Mouse (Mus musculus) lung, postnatal 0 days (tissue): ENCODE measurements around the gene Sun3.

ENCODE experiments used
- CTCF ChIP-seq: IDR thresholded peaks from 2 replicates; pipeline ENCODE4 v1.5.1; 2016; ENCODE audit warnings: antibody characterized with exemption, mild to moderate bottlenecking
- EP300 ChIP-seq: IDR thresholded peaks from 2 replicates; pipeline ENCODE4 v1.6.1; 2016; ENCODE audit warnings: antibody characterized with exemption, mild to moderate bottlenecking, control low read depth

DNA sequence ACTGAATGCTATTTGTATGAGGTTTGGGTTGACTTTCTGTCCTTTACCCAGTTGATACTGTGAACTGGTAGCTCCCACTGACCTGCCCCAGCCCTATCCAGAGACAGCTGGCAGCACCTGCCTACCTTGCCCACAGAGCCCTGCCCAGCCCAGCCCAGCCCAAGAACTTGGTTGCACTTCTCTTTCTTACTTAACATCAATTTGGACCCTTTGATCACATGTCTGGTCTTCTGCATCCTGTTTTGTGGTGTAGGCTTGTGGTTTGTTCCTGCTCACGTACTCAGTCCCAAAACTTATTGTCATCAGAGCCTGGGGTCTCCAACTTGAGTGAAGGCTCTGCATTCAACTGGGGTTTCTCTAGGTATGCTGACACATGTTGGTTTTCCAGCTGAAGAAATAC, 11.2 kb upstream of the Sun3 start:
- TF ChIP-seq CTCF = no peak
- TF ChIP-seq EP300 = no peak
